Mouse (Mus musculus): Measurements from ENCODE around the gene Hc. TPM values are rescaled to one million over a fixed set of nuclear protein-coding genes. Genes with fewer than 3 reads are reported as not detected.

The Hc gene
- polyA plus RNA-seq, 1 experiment from 2014 or later: not detected

- no peaks in the 10 kb centered on the region for H3K36me3 ChIP-seq
- peaks cover 7% of the 10 kb centered on the region for H3K27me3 ChIP-seq
- no peak overlapping the region for H3K4me2 ChIP-seq
- H3K27ac ChIP-seq: no peak overlapping the region
- H3K9me3 ChIP-seq: no peaks in the 10 kb centered on the region
- H3K9ac ChIP-seq: no peak overlapping the region
- WGBS: 67% methylated on average over 4 of the region's 4 CpGs
- no peak overlapping the region for H3K4me3 ChIP-seq
- ATAC-seq (ENCODE audit: insufficient number of reproducible peaks, insufficient read depth, low FRiP score, low TSS enrichment, low read depth): no peak
- H3K4me1 ChIP-seq: peaks cover 5% of the 10 kb centered on the region
Observed at GRCm38 (mm10) chr2:34946046-34946445, 115.2 kb downstream of the Hc start.

GRCm38 (mm10) chr2:34945580-34945979, 115.7 kb downstream of the Hc start:
- no peak for ATAC-seq (ENCODE audit: insufficient number of reproducible peaks, insufficient read depth, low FRiP score, low TSS enrichment, low read depth)
- Histone ChIP-seq H3K9me3 (no peaks in the 10 kb centered on the region), H3K4me2 (no peak overlapping the region), H3K4me1 (peaks cover 8% of the 10 kb centered on the region), H3K27me3 (peaks cover 7% of the 10 kb centered on the region), H3K9ac (no peak overlapping the region), H3K36me3 (no peaks in the 10 kb centered on the region), H3K27ac (no peak overlapping the region), H3K4me3 (no peak overlapping the region)
- WGBS: 73% methylated on average over 4 of the region's 4 CpGs

- no peak overlapping the region for H3K4me2 ChIP-seq
- no peaks in the 10 kb centered on the region for H3K9me3 ChIP-seq
- peaks cover 13% of the 10 kb centered on the region for H3K4me1 ChIP-seq
- ATAC-seq (ENCODE audit: insufficient number of reproducible peaks, insufficient read depth, low FRiP score, low TSS enrichment, low read depth): no peak
- H3K27ac ChIP-seq: no peak overlapping the region
- no peak overlapping the region for H3K4me3 ChIP-seq
- no peak overlapping the region for H3K9ac ChIP-seq
- H3K27me3 ChIP-seq: peaks cover 12% of the 10 kb centered on the region
- H3K36me3 ChIP-seq: no peaks in the 10 kb centered on the region
- 23% methylated on average over 8 of the region's 8 CpGs for WGBS
Observed at GRCm38 (mm10) chr2:34944761-34945160, 116.5 kb downstream of the Hc start.

- Histone ChIP-seq H3K4me3 (no peak overlapping the region), H3K9ac (no peak overlapping the region), H3K9me3 (no peaks in the 10 kb centered on the region), H3K27me3 (peaks cover 12% of the 10 kb centered on the region), H3K4me1 (peaks cover 22% of the 10 kb centered on the region), H3K27ac (no peak overlapping the region), H3K36me3 (no peaks in the 10 kb centered on the region), H3K4me2 (no peak overlapping the region)
- no peak for ATAC-seq (ENCODE audit: insufficient number of reproducible peaks, insufficient read depth, low FRiP score, low TSS enrichment, low read depth)
- WGBS: 82% methylated on average over 13 of the region's 13 CpGs
Observed at GRCm38 (mm10) chr2:34943556-34944120, 117.6 kb downstream of the Hc start.

GRCm38 (mm10) chr2:34941061-34941675, 120.1 kb downstream of the Hc start:
- Histone ChIP-seq H3K36me3 (no peaks in the 10 kb centered on the region), H3K9me3 (no peaks in the 10 kb centered on the region), H3K4me3 (no peak overlapping the region), H3K4me1 (peaks cover 43% of the 10 kb centered on the region), H3K27me3 (peaks cover 17% of the 10 kb centered on the region), H3K27ac (no peak overlapping the region), H3K4me2 (no peak overlapping the region), H3K9ac (no peak overlapping the region)
- peak; percentile 45; the same call in 1 of the 2 replicates for ATAC-seq (ENCODE audit: insufficient number of reproducible peaks, insufficient read depth, low FRiP score, low TSS enrichment, low read depth)
- 33% methylated on average over 11 of the region's 11 CpGs for WGBS

GRCm38 (mm10) chr2:34940246-34940645, 121.0 kb downstream of the Hc start:
- Histone ChIP-seq H3K4me3 (no peak overlapping the region), H3K36me3 (no peaks in the 10 kb centered on the region), H3K4me2 (no peak overlapping the region), H3K27me3 (peaks cover 17% of the 10 kb centered on the region), H3K27ac (no peak overlapping the region), H3K9ac (no peak overlapping the region), H3K9me3 (no peaks in the 10 kb centered on the region), H3K4me1 (peaks cover 43% of the 10 kb centered on the region)
- no peak for ATAC-seq (ENCODE audit: insufficient number of reproducible peaks, insufficient read depth, low FRiP score, low TSS enrichment, low read depth)
- WGBS: 80% methylated on average over 5 of the region's 5 CpGs

GRCm38 (mm10) chr2:34938269-34939208, 122.7 kb downstream of the Hc start:
- Histone ChIP-seq H3K27me3 (peaks cover 12% of the 10 kb centered on the region), H3K9ac (no peak overlapping the region), H3K9me3 (no peaks in the 10 kb centered on the region), H3K4me2 (no peak overlapping the region), H3K27ac (peak overlapping the region; percentile 40; the same call in 1 of the 2 replicates), H3K4me3 (no peak overlapping the region), H3K36me3 (no peaks in the 10 kb centered on the region), H3K4me1 (peaks cover 43% of the 10 kb centered on the region)
- peak; percentile 49; the same call in 1 of the 2 replicates for ATAC-seq (ENCODE audit: insufficient number of reproducible peaks, insufficient read depth, low FRiP score, low TSS enrichment, low read depth)
- 51% methylated on average over 8 of the region's 8 CpGs for WGBS

GRCm38 (mm10) chr2:34937460-34937859, 123.8 kb downstream of the Hc start:
- 28% methylated on average over 5 of the region's 5 CpGs for WGBS
- Histone ChIP-seq H3K27me3 (peaks cover 10% of the 10 kb centered on the region), H3K9ac (no peak overlapping the region), H3K4me3 (no peak overlapping the region), H3K27ac (no peak overlapping the region), H3K4me2 (no peak overlapping the region), H3K36me3 (no peaks in the 10 kb centered on the region), H3K9me3 (no peaks in the 10 kb centered on the region), H3K4me1 (peaks cover 43% of the 10 kb centered on the region)
- ATAC-seq (ENCODE audit: insufficient number of reproducible peaks, insufficient read depth, low FRiP score, low TSS enrichment, low read depth): no peak

Other genes starting within 250 kb of the Hc start
- 94.5 and 97.7 TPM in 2 replicates for gene Fbxw2, start 235.1 kb downstream of the Hc start, polyA plus RNA-seq (2015; fragmentation: Nextera tagmentation; extraction: Ambion mirVana)
- gene Gm34653, start 228.4 kb downstream of the Hc start, polyA plus RNA-seq (2015; fragmentation: Nextera tagmentation; extraction: Ambion mirVana): 0.15 TPM in 1 of 2 replicates, not detected in the other
- 0.15 TPM in 2 replicates for gene Cutal, start 187.0 kb downstream of the Hc start, polyA plus RNA-seq (2015; fragmentation: Nextera tagmentation; extraction: Ambion mirVana)
- gene Psmd5, start 186.5 kb downstream of the Hc start, polyA plus RNA-seq (2015; fragmentation: Nextera tagmentation; extraction: Ambion mirVana): 96.4 and 101 TPM in 2 replicates
- gene Phf19, start 147.4 kb downstream of the Hc start, polyA plus RNA-seq (2015; fragmentation: Nextera tagmentation; extraction: Ambion mirVana): 3.5 and 5.2 TPM in 2 replicates
- 2.4 and 4.3 TPM in 2 replicates for gene Traf1, start 99.7 kb downstream of the Hc start, polyA plus RNA-seq (2015; fragmentation: Nextera tagmentation; extraction: Ambion mirVana)
- 0.30 and 0.61 TPM in 2 replicates for gene AI182371, start 40.1 kb upstream of the Hc start, polyA plus RNA-seq (2015; fragmentation: Nextera tagmentation; extraction: Ambion mirVana)
- gene Cntrl, start 48.1 kb upstream of the Hc start, polyA plus RNA-seq (2015; fragmentation: Nextera tagmentation; extraction: Ambion mirVana): 32.1 and 32.3 TPM in 2 replicates
- 354 and 366 TPM in 2 replicates for gene Rab14, start 139.7 kb upstream of the Hc start, polyA plus RNA-seq (2015; fragmentation: Nextera tagmentation; extraction: Ambion mirVana)
- 176 and 188 TPM in 2 replicates for gene Gsn, start 194.9 kb upstream of the Hc start, polyA plus RNA-seq (2015; fragmentation: Nextera tagmentation; extraction: Ambion mirVana)

All from embryonic facial prominence, embryonic 13.5 days (tissue).